Mouse (Mus musculus) kidney, postnatal 0 days (tissue): ENCODE results near the gene Zbtb21. TPM values are rescaled to one million over a fixed set of nuclear protein-coding genes. Genes with fewer than 3 reads are reported as not detected.
"Not testable (repeated sequence)": the region's sequence is repeated elsewhere in the genome, so short reads cannot be mapped to it uniquely, and the experiment has no call there.

Source experiments
- ATAC-seq: fragments of 200-750 bp; cut with Nextera tagmentation; replicated peaks from 2 replicates; pipeline ENCODE4 v1.8.0; 2017; ENCODE audit warnings: low read depth, moderate number of reproducible peaks, moderate TSS enrichment, moderate library complexity; ENCODE audit not compliant: low FRiP score
- DNase-seq: peaks from one replicate; pipeline ENCODE4 v3.0.0-alpha.2; 2016; ENCODE audit warnings: low spot score
- H3K27ac ChIP-seq: fragments of 300-500 bp; sonication (generic); 2 replicates; pipeline ENCODE4 v1.5.1; 2014; ENCODE audit warnings: mild to moderate bottlenecking
- H3K27me3 ChIP-seq: fragments of 300-500 bp; sonication (generic); 2 replicates; pipeline ENCODE4 v1.6.1; 2014; ENCODE audit warnings: low read length, mixed read lengths; ENCODE audit not compliant: insufficient read depth
- H3K36me3 ChIP-seq: fragments of 300-500 bp; sonication (generic); 2 replicates; pipeline ENCODE4 v1.6.1; 2014; ENCODE audit warnings: low read length, mixed read lengths; ENCODE audit not compliant: insufficient read depth
- H3K4me1 ChIP-seq: fragments of 300-500 bp; sonication (generic); replicated peaks from 2 replicates; pipeline ENCODE4 v1.6.1; 2014; ENCODE audit warnings: antibody characterized with exemption, low read length, mixed read lengths; ENCODE audit not compliant: insufficient read depth
- H3K4me2 ChIP-seq: fragments of 300-500 bp; sonication (generic); 2 replicates; pipeline ENCODE4 v1.6.1; 2014; ENCODE audit warnings: mild to moderate bottlenecking, low read length, moderate library complexity, mixed read lengths
- H3K4me3 ChIP-seq: fragments of 300-500 bp; sonication (generic); replicated peaks from 2 replicates; pipeline ENCODE4 v1.5.1; 2014; ENCODE audit warnings: low read depth, low read length
- H3K9ac ChIP-seq: fragments of 300-500 bp; sonication (generic); 2 replicates; pipeline ENCODE4 v1.6.1; 2014; ENCODE audit warnings: low read depth, low read length
- H3K9me3 ChIP-seq: fragments of 300-500 bp; sonication (generic); replicated peaks from 2 replicates; pipeline ENCODE4 v1.6.1; 2016; ENCODE audit warnings: low read length, inconsistent platforms, mixed read lengths
- CTCF ChIP-seq: IDR thresholded peaks from 2 replicates; pipeline ENCODE4 v1.5.1; 2016; ENCODE audit warnings: antibody characterized with exemption, low read depth, mild to moderate bottlenecking, moderate library complexity
- WGBS: fragments of 180-500 bp; shearing (Covaris S2); extraction: QIAGEN DNeasy Blood & Tissue Kit; methylation state at CpG from one replicate; pipeline ENCODE4 v1.1.7; 2014; 5-methylcytosine and 5-hydroxymethylcytosine counted together
- polyA plus RNA-seq: library from polyadenylated mRNA; unstranded; fragments of >200 nt; fragmentation: Nextera tagmentation; extraction: Ambion mirVana; gene quantifications from 2 replicates; pipeline ENCODE4 v1.2.1, GENCODE M21; 2015

Zbtb21 gene
- polyA plus RNA-seq, 1 experiment from 2014 or later = 8.6 TPM

DNA sequence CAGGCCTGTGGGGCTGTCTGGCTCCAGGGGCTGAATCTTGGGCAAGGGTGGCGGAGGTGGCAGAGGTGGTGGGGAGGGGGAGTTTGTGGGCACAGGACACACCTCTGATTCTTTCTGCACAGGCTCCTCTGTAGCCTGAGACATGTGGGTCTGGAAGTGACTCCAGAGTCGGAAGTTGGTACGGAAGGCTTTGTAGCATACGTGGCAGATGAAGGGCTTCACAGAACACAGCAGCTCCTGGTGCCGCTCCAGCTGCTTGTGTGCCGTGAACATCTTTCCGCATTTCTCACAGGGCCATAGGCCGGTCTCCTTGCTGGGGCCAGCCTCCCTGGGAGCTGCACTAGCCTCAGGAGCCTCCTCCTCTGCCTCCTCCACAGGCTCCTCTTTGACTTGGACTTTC is 12.4 kb downstream of the Zbtb21 start:
- TF ChIP-seq CTCF = no peak
- Histone ChIP-seq H3K36me3 (peaks cover 35% of the 10 kb centered on the region), H3K4me3 (no peak overlapping the region), H3K4me2 (no peak overlapping the region), H3K9me3 (no peaks in the 10 kb centered on the region), H3K27me3 (no peaks in the 10 kb centered on the region), H3K27ac (no peak overlapping the region), H3K4me1 (no peaks in the 10 kb centered on the region), H3K9ac (no peak overlapping the region)
- over 99% methylated on average over 8 of the region's 8 CpGs for WGBS
- no peak for DNase-seq
- no peak for ATAC-seq

DNA sequence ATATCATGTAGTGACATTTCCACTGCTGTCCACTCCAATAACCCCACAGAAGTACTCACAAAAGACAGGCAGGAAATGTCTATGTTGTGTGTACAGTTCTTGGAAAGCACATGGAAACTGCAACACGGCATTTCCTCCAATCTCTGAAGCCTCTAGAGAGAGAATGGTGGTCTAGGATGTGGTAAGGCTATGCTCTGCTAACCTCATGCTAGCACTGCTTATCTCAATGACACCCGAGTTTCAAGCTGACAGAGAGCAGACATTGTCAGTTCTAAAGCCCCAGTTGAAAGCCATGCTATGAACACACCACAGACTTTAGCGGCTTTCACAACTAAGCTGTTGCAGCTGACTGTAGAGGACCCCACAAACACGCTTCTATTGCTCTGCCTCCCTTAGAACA is 13.6 kb downstream of the Zbtb21 start:
- Histone ChIP-seq H3K9me3 (no peaks in the 10 kb centered on the region), H3K9ac (no peak overlapping the region), H3K27me3 (no peaks in the 10 kb centered on the region), H3K4me2 (no peak overlapping the region), H3K4me3 (no peak overlapping the region), H3K27ac (no peak overlapping the region), H3K4me1 (no peaks in the 10 kb centered on the region), H3K36me3 (peaks cover 35% of the 10 kb centered on the region)
- no peak for DNase-seq
- WGBS = 86% methylated on average over 4 of the region's 4 CpGs
- TF ChIP-seq CTCF = no peak
- ATAC-seq = no peak

DNA sequence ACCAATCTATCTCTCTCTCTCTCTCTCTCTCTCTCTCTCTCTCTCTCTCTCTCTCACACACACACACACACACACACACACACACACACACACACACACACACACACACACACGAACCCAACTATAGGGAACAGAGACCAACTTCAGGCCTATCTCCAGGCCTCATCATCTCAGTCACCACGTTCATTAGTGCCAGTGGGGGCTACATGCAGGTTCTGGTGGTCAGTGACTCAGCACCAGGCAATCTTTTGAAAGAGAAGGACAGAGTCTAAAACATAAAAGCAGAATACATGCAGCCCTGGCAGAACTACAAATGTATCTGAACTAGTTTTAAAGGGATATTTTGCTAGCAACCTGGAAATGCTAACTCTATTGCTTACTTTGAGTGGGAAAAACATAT is 15.4 kb downstream of the Zbtb21 start:
- not testable (repeated sequence) for H3K27me3 ChIP-seq, H3K4me1 ChIP-seq, H3K4me3 ChIP-seq, H3K4me2 ChIP-seq, ATAC-seq, DNase-seq, H3K27ac ChIP-seq, H3K9ac ChIP-seq, H3K9me3 ChIP-seq
- peaks cover 26% of the 10 kb centered on the region for H3K36me3 ChIP-seq
- WGBS = 94% methylated on average over 2 of the region's 2 CpGs

DNA sequence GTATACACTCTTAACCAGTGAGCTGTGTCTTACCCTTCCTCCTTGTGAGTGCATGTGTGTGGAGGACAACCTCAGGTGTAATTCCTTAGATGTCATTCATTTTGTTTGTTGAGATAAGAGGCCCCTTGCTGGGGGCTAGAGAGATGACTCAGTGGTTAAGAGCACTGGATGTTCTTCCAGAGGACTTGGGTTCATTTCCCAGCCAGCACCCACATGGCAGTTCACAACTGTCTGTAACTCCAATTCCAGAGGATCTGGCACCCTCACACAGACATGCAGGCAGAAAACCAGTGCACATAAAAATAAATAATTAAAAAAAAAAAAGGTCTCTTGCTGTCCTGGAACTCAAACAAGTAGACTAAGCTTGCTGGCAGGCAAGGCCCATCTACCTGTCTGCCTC is 20.6 kb downstream of the Zbtb21 start:
- Histone ChIP-seq H3K27me3 (no peaks in the 10 kb centered on the region), H3K4me3 (no peak overlapping the region), H3K27ac (no peak overlapping the region), H3K9ac (no peak overlapping the region), H3K4me1 (no peaks in the 10 kb centered on the region), H3K9me3 (no peaks in the 10 kb centered on the region), H3K36me3 (no peaks in the 10 kb centered on the region), H3K4me2 (no peak overlapping the region)
- DNase-seq = no peak
- no peak for ATAC-seq
- TF ChIP-seq CTCF = no peak

GRCm38 (mm10) chr16:97940471-97940973 is 21.9 kb downstream of the Zbtb21 start:
- 86% methylated on average over 3 of the region's 3 CpGs for WGBS

GRCm38 (mm10) chr16:97935815-97936214 is 26.6 kb downstream of the Zbtb21 start:
- Histone ChIP-seq H3K4me2 (no peak overlapping the region), H3K36me3 (no peaks in the 10 kb centered on the region), H3K4me3 (no peak overlapping the region), H3K9ac (no peak overlapping the region), H3K4me1 (no peaks in the 10 kb centered on the region), H3K9me3 (no peaks in the 10 kb centered on the region), H3K27ac (no peak overlapping the region), H3K27me3 (no peaks in the 10 kb centered on the region)
- WGBS = 86% methylated on average over 3 of the region's 3 CpGs
- DNase-seq = no peak
- TF ChIP-seq CTCF = no peak
- ATAC-seq = no peak

More at GRCm38 (mm10) chr16:97940471-97940973, 21.9 kb downstream of the Zbtb21 start:
- Histone ChIP-seq H3K27ac (no peak overlapping the region), H3K36me3 (no peaks in the 10 kb centered on the region), H3K4me2 (no peak overlapping the region), H3K9ac (no peak overlapping the region), H3K4me1 (no peaks in the 10 kb centered on the region), H3K9me3 (no peaks in the 10 kb centered on the region), H3K27me3 (no peaks in the 10 kb centered on the region), H3K4me3 (no peak overlapping the region)
- no peak for DNase-seq
- no peak for TF ChIP-seq CTCF
- no peak for ATAC-seq

GRCm38 (mm10) chr16:97930231-97930630 is 32.2 kb downstream of the Zbtb21 start:
- DNase-seq (no peak), ATAC-seq (no peak)
- TF ChIP-seq CTCF = no peak
- H3K27ac ChIP-seq = no peak overlapping the region
- no peak overlapping the region for H3K4me3 ChIP-seq
- H3K4me1 ChIP-seq = no peaks in the 10 kb centered on the region
- no peak overlapping the region for H3K4me2 ChIP-seq
- H3K27me3 ChIP-seq = no peaks in the 10 kb centered on the region
- no peak overlapping the region for H3K9ac ChIP-seq
- H3K9me3 ChIP-seq = no peaks in the 10 kb centered on the region
- no peaks in the 10 kb centered on the region for H3K36me3 ChIP-seq
